Mouse (Mus musculus): ENCODE measurements around the gene Tmem56.
A peak's percentile ranks its signal among the peaks of the same experiment; 100 is the strongest.

Gene Tmem56

DNA sequence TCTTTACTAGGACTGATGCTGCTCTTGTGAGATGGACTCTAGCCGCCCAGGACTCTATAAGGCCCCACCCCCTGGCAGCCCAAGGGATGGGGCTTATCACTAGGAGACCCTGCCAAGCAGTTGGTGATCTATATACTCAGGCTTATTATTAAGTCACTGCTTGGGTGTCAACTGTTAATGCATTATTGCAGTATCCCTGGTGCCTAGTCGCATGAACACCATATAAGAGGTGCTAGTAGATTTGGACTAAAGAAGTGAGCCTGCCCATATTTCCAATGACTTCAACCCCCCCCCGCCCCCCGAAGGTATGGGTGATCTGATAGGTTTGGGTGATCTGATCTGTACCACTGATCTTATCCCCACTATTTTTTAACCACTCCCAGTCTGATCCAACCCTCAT is at the start of gene Tmem56:
Gene Tmem56, minus strand, starts transcription at position 101 of the 400 bp plus-strand sequence.
- Histone ChIP-seq H3K27me3 (ENCODE audit: control insufficient read depth, insufficient read depth, low read length, poor library complexity, severe bottlenecking) (no peaks in the 10 kb centered on the region), H3K36me3 (ENCODE audit: control insufficient read depth, insufficient read depth, low read length, poor library complexity, severe bottlenecking) (no peaks in the 10 kb centered on the region)
- no peak for DNase-seq (ENCODE audit: low read depth, low spot score)

DNA sequence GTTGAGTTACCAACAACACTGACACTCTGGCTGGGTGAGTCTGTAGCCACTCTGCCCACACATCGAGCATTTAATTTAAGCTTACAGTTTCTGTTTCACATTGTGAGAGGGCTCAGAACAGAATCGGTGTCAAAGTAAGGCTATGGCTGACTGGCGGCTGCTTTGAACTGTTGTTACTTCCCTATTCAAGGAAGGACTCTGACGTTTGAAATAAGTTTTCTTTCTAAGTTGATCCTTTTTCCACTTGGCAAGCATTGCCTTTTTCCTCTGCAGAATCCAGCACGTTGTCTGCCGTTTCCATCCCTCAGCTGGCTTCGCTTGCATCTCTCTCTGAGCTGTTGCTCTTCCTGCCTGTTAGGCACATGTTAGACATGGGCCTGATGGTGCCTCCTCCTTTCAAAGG is 47.3 kb upstream of the Tmem56 start:
- DNase-seq (ENCODE audit: low read depth, low spot score): peak; percentile 84
- Histone ChIP-seq H3K27me3 (ENCODE audit: control insufficient read depth, insufficient read depth, low read length, poor library complexity, severe bottlenecking) (no peaks in the 10 kb centered on the region), H3K36me3 (ENCODE audit: control insufficient read depth, insufficient read depth, low read length, poor library complexity, severe bottlenecking) (no peaks in the 10 kb centered on the region)

DNA sequence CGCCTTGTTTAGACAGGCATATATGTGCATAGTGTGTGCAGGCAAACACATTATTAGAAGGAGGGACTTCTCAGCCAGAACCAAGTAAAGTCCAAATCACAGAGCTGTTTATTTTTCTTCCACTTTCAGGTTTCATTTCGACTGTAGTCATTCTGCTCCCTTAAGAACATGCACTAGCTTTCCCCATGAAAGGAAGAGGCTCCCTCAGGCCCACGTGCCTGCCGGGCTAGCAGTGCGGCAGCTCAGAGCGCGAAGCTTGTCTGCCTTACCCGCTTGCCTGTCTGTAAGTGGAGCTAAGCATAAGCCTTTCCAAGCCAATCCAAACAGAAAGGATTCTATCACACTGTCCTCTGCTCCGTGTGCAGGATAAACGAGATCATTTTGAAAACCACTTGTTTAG is 46.7 kb upstream of the Tmem56 start:
- 0 out of 2 replicates have a peak, but pooled peaks cover 2% of the 10 kb centered on the region for H3K36me3 ChIP-seq (ENCODE audit: control insufficient read depth, insufficient read depth, low read length, poor library complexity, severe bottlenecking)
- DNase-seq (ENCODE audit: low read depth, low spot score): peak; percentile 52

DNA sequence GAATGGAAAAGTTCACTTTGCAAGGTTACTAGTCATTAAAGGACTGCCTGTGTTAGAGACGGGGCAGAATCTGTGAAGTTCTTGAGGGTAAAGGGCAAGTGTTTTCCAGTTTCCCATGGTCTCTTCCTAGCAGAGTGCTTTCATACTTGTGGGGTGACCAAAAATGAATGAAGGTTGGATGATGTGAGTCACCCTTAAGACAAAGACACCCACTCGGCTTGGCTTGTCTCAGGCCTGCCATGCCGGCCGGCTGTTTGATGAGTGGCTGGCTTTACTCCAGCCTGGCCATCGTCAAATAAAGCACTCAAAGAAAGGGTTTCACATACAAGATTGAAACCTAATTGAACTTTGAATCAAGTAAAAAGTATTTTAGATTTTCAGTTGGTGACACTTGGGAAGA is 44.5 kb upstream of the Tmem56 start:
- H3K36me3 ChIP-seq (ENCODE audit: control insufficient read depth, insufficient read depth, low read length, poor library complexity, severe bottlenecking): peaks cover 8% of the 10 kb centered on the region; the same call in 1 of the 2 replicates
- DNase-seq (ENCODE audit: low read depth, low spot score): no peak
- no peaks in the 10 kb centered on the region for H3K27me3 ChIP-seq (ENCODE audit: control insufficient read depth, insufficient read depth, low read length, poor library complexity, severe bottlenecking)

More for the DNA sequence above, 46.7 kb upstream of the Tmem56 start:
- no peaks in the 10 kb centered on the region for H3K27me3 ChIP-seq (ENCODE audit: control insufficient read depth, insufficient read depth, low read length, poor library complexity, severe bottlenecking)

DNA sequence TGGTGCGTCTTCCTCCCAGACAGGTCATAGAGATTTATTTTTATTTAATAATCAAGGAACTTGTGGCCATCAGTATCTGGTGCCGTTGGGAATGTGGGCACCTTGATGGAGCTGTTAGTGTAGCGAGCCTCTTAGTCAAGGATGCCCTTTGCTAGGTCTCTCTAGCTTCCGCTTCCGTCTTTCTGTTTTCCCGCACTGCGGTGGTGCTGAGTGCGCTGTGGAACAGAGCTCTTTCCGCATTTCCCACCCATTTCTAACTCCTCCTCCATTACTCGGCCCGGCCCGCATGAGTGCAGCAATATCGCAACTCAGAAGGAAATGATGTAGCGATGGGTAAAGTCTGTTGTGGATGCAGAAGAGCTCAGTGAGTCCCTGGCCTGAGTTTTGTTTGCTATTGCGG is 40.5 kb upstream of the Tmem56 start:
- H3K27me3 ChIP-seq (ENCODE audit: control insufficient read depth, insufficient read depth, low read length, poor library complexity, severe bottlenecking): no peaks in the 10 kb centered on the region
- H3K36me3 ChIP-seq (ENCODE audit: control insufficient read depth, insufficient read depth, low read length, poor library complexity, severe bottlenecking): peaks cover 9% of the 10 kb centered on the region
- no peak for DNase-seq (ENCODE audit: low read depth, low spot score)

DNA sequence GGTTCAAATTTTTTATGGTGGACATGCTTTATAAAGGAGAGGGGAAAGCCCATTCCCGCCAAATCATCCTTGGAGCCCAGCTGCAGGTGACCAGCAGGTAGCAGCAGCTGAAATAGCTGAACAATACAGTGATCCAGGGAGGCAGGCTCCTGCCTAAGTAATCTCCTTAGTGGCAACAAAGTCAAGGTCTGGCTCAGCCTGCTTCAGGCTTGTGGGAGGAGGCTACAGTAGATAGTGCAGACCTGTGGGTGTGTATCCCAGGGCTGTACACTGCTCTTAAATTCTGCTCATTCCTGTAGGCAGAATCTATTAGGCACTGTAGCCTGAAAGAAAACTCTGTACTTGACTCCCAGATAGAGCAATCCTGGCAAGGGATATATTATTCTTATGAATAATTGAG is 38.0 kb upstream of the Tmem56 start:
- no peak for DNase-seq (ENCODE audit: low read depth, low spot score)
- Histone ChIP-seq H3K36me3 (ENCODE audit: control insufficient read depth, insufficient read depth, low read length, poor library complexity, severe bottlenecking) (peaks cover 9% of the 10 kb centered on the region), H3K27me3 (ENCODE audit: control insufficient read depth, insufficient read depth, low read length, poor library complexity, severe bottlenecking) (no peaks in the 10 kb centered on the region)

DNA sequence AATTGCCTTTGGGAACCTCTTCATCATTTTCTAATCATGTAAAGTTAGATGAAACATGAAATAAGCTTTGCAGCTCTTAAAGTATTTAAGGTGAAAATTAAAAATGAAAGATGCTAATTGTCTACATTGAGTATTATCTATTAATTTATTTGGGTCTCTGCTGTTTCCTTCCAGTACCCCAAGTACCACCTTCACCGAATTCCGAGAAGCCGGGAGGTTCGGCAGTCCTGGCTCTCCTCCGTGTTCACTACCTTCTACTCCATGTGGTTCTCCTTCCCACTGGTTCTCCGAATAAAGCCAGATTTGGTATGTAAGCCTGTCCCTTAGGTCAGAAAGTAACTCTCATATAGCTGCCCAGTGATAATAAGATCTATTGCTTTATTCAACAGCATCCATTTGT is 37.0 kb upstream of the Tmem56 start:
- Histone ChIP-seq H3K36me3 (ENCODE audit: control insufficient read depth, insufficient read depth, low read length, poor library complexity, severe bottlenecking) (peaks cover 7% of the 10 kb centered on the region), H3K27me3 (ENCODE audit: control insufficient read depth, insufficient read depth, low read length, poor library complexity, severe bottlenecking) (no peaks in the 10 kb centered on the region)
- DNase-seq (ENCODE audit: low read depth, low spot score): no peak

DNA sequence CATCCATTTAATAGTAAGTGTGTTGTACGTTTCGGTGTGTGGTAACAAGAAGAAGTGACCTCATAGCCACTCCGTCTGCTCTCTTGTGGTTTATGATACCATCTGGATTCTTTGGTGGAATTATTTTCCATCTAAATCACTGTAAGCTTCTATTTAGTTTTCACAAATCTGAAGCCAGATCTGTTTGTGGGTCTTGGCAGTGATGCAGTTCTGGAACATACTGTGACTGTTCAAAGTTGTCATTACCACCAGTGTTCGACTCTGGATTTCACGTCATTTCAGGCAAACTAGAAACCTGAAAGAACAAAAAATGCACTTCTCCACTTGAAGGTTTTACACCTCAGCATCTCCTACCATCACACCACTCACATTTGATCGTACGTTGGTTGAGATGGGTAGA is 32.6 kb upstream of the Tmem56 start:
- H3K36me3 ChIP-seq (ENCODE audit: control insufficient read depth, insufficient read depth, low read length, poor library complexity, severe bottlenecking): no peaks in the 10 kb centered on the region
- no peaks in the 10 kb centered on the region for H3K27me3 ChIP-seq (ENCODE audit: control insufficient read depth, insufficient read depth, low read length, poor library complexity, severe bottlenecking)
- no peak for DNase-seq (ENCODE audit: low read depth, low spot score)

DNA sequence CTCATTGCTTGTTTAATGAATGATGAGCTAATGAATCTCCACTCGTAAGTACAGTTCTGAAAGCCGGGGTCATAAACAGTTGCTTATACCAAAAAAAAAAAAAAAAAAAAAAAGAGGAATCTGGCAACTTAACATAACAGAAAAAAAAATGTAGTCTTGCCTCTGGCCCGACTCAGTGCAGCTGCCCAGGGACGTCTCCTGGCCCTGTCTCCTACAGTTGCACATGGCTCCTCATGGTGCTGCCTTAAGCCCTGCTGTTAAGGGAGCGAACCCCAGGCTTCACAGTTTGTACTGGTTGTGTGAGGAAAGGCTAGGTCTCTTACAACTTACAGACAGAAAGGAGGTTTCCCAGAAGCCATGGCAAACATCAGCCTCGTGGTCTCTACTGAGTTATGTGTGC is 31.3 kb upstream of the Tmem56 start:
- Histone ChIP-seq H3K27me3 (ENCODE audit: control insufficient read depth, insufficient read depth, low read length, poor library complexity, severe bottlenecking) (no peaks in the 10 kb centered on the region), H3K36me3 (ENCODE audit: control insufficient read depth, insufficient read depth, low read length, poor library complexity, severe bottlenecking) (no peaks in the 10 kb centered on the region)

DNA sequence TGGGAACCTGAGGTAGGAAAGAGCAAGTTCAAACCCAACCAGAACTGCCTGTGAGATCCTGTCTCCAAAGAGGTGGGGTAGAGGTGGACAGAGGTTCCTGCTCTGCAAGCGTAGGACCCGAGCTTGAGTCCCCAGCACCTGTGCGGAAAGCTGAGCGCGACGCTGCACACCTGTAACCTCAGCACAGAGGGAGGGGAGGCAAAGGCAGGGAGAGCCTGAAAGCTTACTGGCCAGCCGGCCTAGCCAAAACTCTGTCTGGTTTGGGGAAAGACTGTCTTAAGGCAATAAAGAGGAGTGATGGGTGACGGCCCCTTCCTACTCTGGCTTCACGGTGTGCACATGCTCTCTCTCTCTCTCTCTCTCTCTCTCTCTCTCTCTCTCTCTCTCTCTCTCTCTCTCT is 30.1 kb upstream of the Tmem56 start:
- Histone ChIP-seq H3K36me3 (ENCODE audit: control insufficient read depth, insufficient read depth, low read length, poor library complexity, severe bottlenecking) (no peaks in the 10 kb centered on the region), H3K27me3 (ENCODE audit: control insufficient read depth, insufficient read depth, low read length, poor library complexity, severe bottlenecking) (no peaks in the 10 kb centered on the region)
- DNase-seq (ENCODE audit: low read depth, low spot score): no peak

More for the DNA sequence above, 31.3 kb upstream of the Tmem56 start:
- no peak for DNase-seq (ENCODE audit: low read depth, low spot score)

DNA sequence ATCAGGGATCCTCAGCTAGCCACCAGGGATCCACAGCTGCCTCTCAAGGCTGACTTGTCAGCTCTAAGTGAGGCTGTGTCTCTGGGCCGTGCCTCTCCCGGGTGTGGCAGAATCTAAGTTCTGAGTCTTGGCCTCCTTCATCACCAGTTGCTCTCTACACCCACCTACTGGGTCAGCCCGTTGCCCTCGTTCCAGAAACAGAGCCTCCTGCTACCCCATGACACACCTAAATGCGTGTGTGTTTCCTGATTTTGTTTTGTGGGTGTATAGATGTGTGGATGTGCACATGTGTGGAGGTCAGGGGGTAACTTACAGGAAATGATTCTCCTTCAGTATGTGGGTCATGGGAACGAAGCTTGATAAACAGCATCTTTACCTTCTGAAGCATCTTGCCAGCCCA is 29.5 kb upstream of the Tmem56 start:
- Histone ChIP-seq H3K27me3 (ENCODE audit: control insufficient read depth, insufficient read depth, low read length, poor library complexity, severe bottlenecking) (no peaks in the 10 kb centered on the region), H3K36me3 (ENCODE audit: control insufficient read depth, insufficient read depth, low read length, poor library complexity, severe bottlenecking) (no peaks in the 10 kb centered on the region)
- no peak for DNase-seq (ENCODE audit: low read depth, low spot score)

DNA sequence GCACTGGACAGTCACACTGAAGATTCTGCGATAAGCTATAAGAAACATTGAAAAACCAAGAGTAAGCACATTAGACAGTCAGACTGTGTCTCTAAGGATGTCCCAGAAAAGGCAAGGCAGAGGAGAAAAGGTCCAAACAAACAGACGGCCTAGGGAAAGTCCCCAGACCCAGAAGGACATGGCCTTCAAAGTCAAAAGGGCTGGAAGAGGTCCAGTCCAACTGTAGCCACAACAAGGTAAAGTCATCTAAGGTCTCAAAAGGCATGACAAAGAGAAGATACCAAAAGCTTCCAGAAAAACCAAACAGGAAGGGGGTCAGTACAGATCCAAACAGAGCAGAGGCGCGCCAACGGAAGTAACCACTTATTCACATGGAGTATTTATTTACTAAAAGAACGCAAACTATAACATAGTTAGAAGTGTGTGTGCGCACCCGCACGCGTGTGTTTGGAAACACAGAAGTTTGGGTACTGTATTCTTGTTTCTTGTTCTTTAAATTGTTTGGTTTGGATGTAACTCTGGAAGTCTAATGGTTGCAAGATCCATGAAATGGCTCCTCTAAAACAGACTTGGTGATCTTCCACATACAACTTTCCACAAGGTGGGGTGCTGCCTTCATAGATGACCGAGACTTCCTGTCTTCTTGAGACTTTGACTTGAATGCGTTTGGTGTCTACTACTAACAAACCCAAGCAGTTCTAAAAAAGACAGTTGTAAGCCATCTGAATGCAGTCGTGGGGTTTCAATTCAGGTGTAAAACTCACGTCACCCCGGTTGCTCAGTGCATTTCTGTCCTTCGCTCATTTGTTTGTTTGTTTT is 27.2 kb upstream of the Tmem56 start:
- DNase-seq (ENCODE audit: low read depth, low spot score): peak; percentile 60
- H3K27me3 ChIP-seq (ENCODE audit: control insufficient read depth, insufficient read depth, low read length, poor library complexity, severe bottlenecking): no peaks in the 10 kb centered on the region

DNA sequence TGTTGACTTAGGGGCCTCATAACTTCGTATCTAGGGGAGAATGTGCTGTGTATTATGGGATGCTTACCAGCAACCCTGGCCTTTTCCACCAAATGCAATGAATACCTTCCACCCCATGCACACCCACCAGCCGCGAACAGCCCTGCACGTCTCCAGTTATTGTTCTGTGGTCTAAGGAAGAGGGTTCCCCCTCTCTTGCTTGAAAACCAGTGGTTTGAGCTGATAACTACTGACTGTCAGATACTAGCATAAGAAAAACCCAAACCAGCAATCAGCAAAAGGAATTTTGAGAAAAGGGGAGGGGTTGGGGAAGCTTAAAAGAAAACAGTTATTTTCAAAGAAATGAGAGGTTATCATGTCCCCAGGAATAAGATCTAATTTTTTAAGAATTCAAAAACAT is 26.5 kb upstream of the Tmem56 start:
- Histone ChIP-seq H3K27me3 (ENCODE audit: control insufficient read depth, insufficient read depth, low read length, poor library complexity, severe bottlenecking) (no peaks in the 10 kb centered on the region), H3K36me3 (ENCODE audit: control insufficient read depth, insufficient read depth, low read length, poor library complexity, severe bottlenecking) (no peaks in the 10 kb centered on the region)
- DNase-seq (ENCODE audit: low read depth, low spot score): no peak

More for the DNA sequence above, 27.2 kb upstream of the Tmem56 start:
- no peaks in the 10 kb centered on the region for H3K36me3 ChIP-seq (ENCODE audit: control insufficient read depth, insufficient read depth, low read length, poor library complexity, severe bottlenecking)

DNA sequence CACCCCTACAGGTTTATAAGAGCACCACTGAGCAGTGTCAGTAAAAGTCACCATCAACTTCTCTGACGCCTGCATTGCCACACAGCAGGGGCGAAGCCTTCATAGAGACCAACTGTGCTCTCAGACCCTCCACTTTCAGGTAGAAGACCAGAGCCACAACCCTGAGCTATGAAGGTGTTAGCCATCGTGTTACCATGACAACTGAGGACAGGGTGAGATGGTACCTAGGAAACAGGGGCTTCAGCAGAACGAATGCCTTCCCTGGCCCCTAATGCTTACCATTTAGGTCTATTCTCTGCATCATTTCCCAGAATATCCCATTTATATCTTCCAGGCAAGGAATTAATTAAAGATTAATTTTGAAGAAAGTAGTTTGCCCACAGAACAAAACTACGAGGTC is 26.0 kb upstream of the Tmem56 start:
- DNase-seq (ENCODE audit: low read depth, low spot score): no peak
- Histone ChIP-seq H3K27me3 (ENCODE audit: control insufficient read depth, insufficient read depth, low read length, poor library complexity, severe bottlenecking) (no peaks in the 10 kb centered on the region), H3K36me3 (ENCODE audit: control insufficient read depth, insufficient read depth, low read length, poor library complexity, severe bottlenecking) (no peaks in the 10 kb centered on the region)

DNA sequence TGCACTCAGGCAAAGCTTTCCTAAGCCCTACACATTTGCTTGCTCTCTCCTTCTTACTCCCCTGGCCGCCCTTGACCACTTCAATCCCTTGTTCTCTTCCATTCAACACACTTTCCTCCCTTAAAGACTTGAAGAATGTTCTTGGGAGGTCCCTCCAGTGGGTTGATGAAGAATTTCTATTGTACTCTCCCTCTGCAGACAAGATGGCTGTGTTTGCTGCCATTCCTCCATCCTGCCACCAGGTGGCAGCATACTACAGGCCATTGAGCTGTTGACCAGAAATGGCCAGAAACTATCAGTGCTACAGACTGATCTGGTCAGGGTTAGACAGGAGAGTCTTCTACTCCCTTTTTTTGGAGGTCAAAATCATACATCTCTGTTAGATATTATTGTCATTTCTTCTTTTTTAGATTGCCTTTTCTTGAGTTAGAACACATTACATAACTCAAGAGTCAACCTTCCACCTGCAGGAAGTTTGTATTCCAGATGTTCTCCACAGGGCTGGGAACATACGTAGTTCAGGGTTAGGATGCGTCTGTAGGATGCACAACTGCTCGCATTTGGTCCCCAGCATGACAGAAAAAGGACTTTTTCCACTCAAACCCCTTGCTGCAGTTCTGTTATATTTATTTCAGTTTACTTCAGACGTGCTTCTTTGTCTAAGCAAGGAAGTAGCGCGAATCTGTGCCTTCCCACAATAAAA is 24.8 kb upstream of the Tmem56 start:
- Histone ChIP-seq H3K36me3 (ENCODE audit: control insufficient read depth, insufficient read depth, low read length, poor library complexity, severe bottlenecking) (no peaks in the 10 kb centered on the region), H3K27me3 (ENCODE audit: control insufficient read depth, insufficient read depth, low read length, poor library complexity, severe bottlenecking) (no peaks in the 10 kb centered on the region)
- DNase-seq (ENCODE audit: low read depth, low spot score): peak; percentile 88
